Mouse (Mus musculus) testis, adult 2 months (tissue): ENCODE results near the gene Sh3d21. TPM values are rescaled to one million over a fixed set of nuclear protein-coding genes. Genes with fewer than 3 reads are reported as not detected.
"Not testable (repeated sequence)": the region's sequence is repeated elsewhere in the genome, so short reads cannot be mapped to it uniquely, and the experiment has no call there.

Experiments used
- H3K27ac ChIP-seq: fragments of 200-500 bp; 2 replicates; pipeline ENCODE4 v1.5.1; 2012; ENCODE audit warnings: low read depth, low read length; ENCODE audit not compliant: control insufficient read depth, insufficient read depth
- H3K27me3 ChIP-seq: fragments of 200-500 bp; 2 replicates; pipeline ENCODE4 v1.6.1; 2012; ENCODE audit warnings: mild to moderate bottlenecking, low read length, moderate library complexity; ENCODE audit not compliant: control insufficient read depth, insufficient read depth
- H3K36me3 ChIP-seq: fragments of 200-500 bp; 2 replicates; pipeline ENCODE4 v1.6.1; 2012; ENCODE audit warnings: mild to moderate bottlenecking, low read length; ENCODE audit not compliant: control insufficient read depth, insufficient read depth
- H3K4me1 ChIP-seq: fragments of 200-500 bp; 2 replicates; pipeline ENCODE4 v1.6.1; 2012; ENCODE audit warnings: low read length; ENCODE audit not compliant: control insufficient read depth, insufficient read depth
- H3K4me3 ChIP-seq: fragments of 200-500 bp; 2 replicates; pipeline ENCODE4 v1.5.1; 2012; ENCODE audit warnings: low read depth, mild to moderate bottlenecking, low read length, moderate library complexity, mixed read lengths; ENCODE audit not compliant: control insufficient read depth
- CTCF ChIP-seq: fragments of 200-500 bp; IDR thresholded peaks from 2 replicates; pipeline ENCODE4 v1.5.1; 2012; ENCODE audit warnings: low read depth, mild to moderate bottlenecking, inconsistent platforms, low read length, moderate library complexity; ENCODE audit not compliant: control insufficient read depth, insufficient read depth, insufficient replicate concordance
- POLR2A ChIP-seq: fragments of 200-500 bp; IDR thresholded peaks from 2 replicates; pipeline ENCODE4 v1.6.1; 2012; ENCODE audit warnings: low read depth, mild to moderate bottlenecking, inconsistent platforms, low read length, moderate library complexity; ENCODE audit not compliant: control insufficient read depth
- polyA plus RNA-seq: library from polyadenylated mRNA; depleted of rRNA; stranded (reverse); fragments of >200 nt; gene quantifications from 2 replicates; pipeline ENCODE4 v1.2.3, GENCODE M21; 2012

Sh3d21 gene
- polyA plus RNA-seq, 1 experiment = 285 TPM

DNA sequence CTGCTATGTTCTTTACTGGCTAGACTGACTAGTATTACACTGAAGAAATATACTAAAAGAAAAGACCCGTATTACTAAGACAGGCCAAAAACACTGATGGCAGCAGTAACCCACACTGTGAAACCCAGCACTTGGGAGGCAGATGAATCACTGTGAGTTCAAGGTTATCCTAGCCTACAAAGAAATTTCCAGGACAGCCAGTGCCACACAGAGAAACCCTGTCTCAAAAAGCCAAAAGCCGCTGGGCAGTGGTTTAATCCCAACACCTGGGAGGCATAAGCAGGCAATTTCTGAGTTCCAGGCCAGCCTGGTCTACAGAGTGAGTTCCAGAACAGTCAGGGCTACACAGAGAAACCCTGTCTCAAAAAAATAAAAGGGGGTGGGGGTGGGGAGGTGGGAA is 27.3 kb upstream of the Sh3d21 start:
- peaks cover 2% of the 10 kb centered on the region; the same call in 1 of the 2 replicates for H3K36me3 ChIP-seq
- no peaks in the 10 kb centered on the region for H3K4me1 ChIP-seq
- H3K27me3 ChIP-seq = no peaks in the 10 kb centered on the region
- TF ChIP-seq CTCF (no peak), POLR2A (no peak)
- H3K27ac ChIP-seq = no peak overlapping the region
- no peak overlapping the region for H3K4me3 ChIP-seq

DNA sequence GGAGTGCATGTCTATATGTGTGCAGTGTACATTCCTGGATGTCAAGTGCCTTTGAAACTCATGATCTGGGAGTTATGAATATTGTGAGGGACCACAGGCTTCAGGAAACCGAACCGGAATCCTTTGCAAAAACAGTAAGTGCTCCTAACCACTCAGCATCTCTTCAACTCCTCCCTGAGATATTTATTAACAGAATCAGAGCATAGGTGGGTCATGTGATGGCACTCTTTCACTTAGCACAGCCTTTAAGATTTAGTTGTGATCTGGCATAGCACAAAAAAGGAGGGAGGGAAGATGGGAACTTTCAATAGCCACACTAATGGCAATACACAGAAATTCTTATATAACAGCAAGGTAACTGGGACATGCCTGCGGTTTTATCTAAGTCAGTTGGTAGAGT is 23.8 kb upstream of the Sh3d21 start:
- no peak overlapping the region for H3K4me3 ChIP-seq

DNA sequence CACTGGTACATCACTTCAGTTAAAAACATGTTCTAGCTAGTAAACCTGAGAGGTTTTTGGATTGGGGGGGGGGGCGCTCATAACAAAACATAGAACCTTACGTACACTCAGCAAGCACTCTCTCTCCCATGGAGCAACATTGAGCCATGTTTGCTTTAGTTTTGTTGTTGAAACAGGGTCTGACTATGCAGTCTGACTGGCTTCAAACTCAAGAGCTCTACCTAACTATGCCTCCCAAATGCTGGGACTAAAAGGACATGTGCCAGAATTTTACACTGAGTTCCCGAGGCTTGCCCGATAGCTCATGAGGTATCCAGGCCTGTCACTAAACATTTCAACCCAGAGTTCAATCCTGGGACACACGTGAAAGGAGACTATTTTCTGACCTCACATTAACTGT is 19.7 kb upstream of the Sh3d21 start:
- H3K36me3 ChIP-seq = no peaks in the 10 kb centered on the region; the same call in 1 of the 2 replicates
- no peak for TF ChIP-seq CTCF
- no peak for TF ChIP-seq POLR2A
- no peaks in the 10 kb centered on the region for H3K27me3 ChIP-seq
- no peak overlapping the region for H3K4me3 ChIP-seq
- no peak overlapping the region for H3K27ac ChIP-seq
- H3K4me1 ChIP-seq = no peaks in the 10 kb centered on the region; the same call in 1 of the 2 replicates

More for the DNA sequence above, 23.8 kb upstream of the Sh3d21 start:
- H3K27me3 ChIP-seq = no peaks in the 10 kb centered on the region
- H3K4me1 ChIP-seq = no peaks in the 10 kb centered on the region
- H3K36me3 ChIP-seq = peaks cover 1% of the 10 kb centered on the region; the same call in 1 of the 2 replicates
- no peak overlapping the region for H3K27ac ChIP-seq
- TF ChIP-seq CTCF (no peak), POLR2A (no peak)

GRCm38 (mm10) chr4:126181170-126181957 is 18.1 kb upstream of the Sh3d21 start:
- H3K4me3 ChIP-seq = peak overlapping the region; percentile 35
- no peaks in the 10 kb centered on the region; the same call in 1 of the 2 replicates for H3K4me1 ChIP-seq
- H3K36me3 ChIP-seq = peaks cover 3% of the 10 kb centered on the region; the same call in 1 of the 2 replicates
- no peaks in the 10 kb centered on the region for H3K27me3 ChIP-seq
- TF ChIP-seq CTCF (peak; percentile 51; the same call in 1 of the 2 replicates), POLR2A (no peak; the same call in 1 of the 2 replicates)
- peak overlapping the region; percentile 55 for H3K27ac ChIP-seq

- H3K36me3 ChIP-seq, H3K27ac ChIP-seq, H3K4me1 ChIP-seq, H3K4me3 ChIP-seq, H3K27me3 ChIP-seq: not testable (repeated sequence)
Measured at GRCm38 (mm10) chr4:126175980-126176379, 12.7 kb upstream of the Sh3d21 start.

DNA sequence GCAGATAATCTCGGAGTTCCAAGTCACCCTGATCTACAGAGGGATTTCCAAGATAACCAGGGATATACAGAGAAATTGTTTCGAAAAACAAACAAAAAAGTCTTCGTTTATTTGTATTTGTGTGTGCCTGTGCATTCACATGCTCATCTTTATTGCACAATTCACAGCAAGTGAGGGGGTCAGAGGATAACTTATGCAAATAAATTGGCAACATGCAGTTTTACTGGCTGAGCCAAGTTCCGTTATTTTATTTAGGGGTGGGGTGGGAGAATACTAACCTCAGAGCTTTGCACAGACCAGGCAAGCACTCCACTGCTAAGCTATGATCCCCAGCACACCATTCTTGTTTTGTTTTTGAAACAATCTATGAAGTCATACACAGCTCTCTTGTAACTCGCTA is 10.5 kb upstream of the Sh3d21 start:
- TF ChIP-seq CTCF (no peak), POLR2A (no peak)
- no peak overlapping the region for H3K4me3 ChIP-seq
- H3K27ac ChIP-seq = no peak overlapping the region
- H3K36me3 ChIP-seq = peaks cover 3% of the 10 kb centered on the region
- H3K27me3 ChIP-seq = no peaks in the 10 kb centered on the region
- no peaks in the 10 kb centered on the region for H3K4me1 ChIP-seq

GRCm38 (mm10) chr4:126170737-126171136 is 7.4 kb upstream of the Sh3d21 start:
- H3K36me3 ChIP-seq, H3K4me3 ChIP-seq: not testable (repeated sequence)

GRCm38 (mm10) chr4:126168851-126169250 is 5.6 kb upstream of the Sh3d21 start:
- Histone ChIP-seq H3K4me3 (no peak overlapping the region), H3K27me3 (no peaks in the 10 kb centered on the region), H3K36me3 (no peaks in the 10 kb centered on the region), H3K4me1 (no peaks in the 10 kb centered on the region; the same call in 1 of the 2 replicates), H3K27ac (no peak overlapping the region)
- TF ChIP-seq POLR2A (no peak), CTCF (no peak)

More at GRCm38 (mm10) chr4:126170737-126171136, 7.4 kb upstream of the Sh3d21 start:
- H3K27me3 ChIP-seq, H3K27ac ChIP-seq, H3K4me1 ChIP-seq: not testable (repeated sequence)
